Mouse (Mus musculus): ENCODE data around the gene C130074G19Rik. TPM values are rescaled to one million over a fixed set of nuclear protein-coding genes. Genes with fewer than 3 reads are reported as not detected.
A peak's percentile ranks its signal among the peaks of the same experiment; 100 is the strongest.

Gene C130074G19Rik
- total RNA-seq (2021) = 10 to 100 TPM; 41.9 to 50.0 TPM
- long read RNA-seq, experiment 1, partial matches to known transcripts = 0 of 15 reads
- long read RNA-seq, experiment 1, other reads (novel, unspliced or antisense) = 14 of 15 reads
- long read RNA-seq, experiment 2, partial matches to known transcripts = 0 of 8 reads
- long read RNA-seq, experiment 2, other reads (novel, unspliced or antisense) = 7 of 8 reads

- DNase-seq (ENCODE audit: low spot score in 2 of 2) = peak; percentile 31 to 44
Measured at GRCm38 (mm10) chr1:184882281-184883268, at the start of gene C130074G19Rik. C130074G19Rik (minus strand) TSS chr1:184883218.

GRCm38 (mm10) chr1:184931097-184931496, 48.1 kb upstream of the C130074G19Rik start:
- no peak for DNase-seq (ENCODE audit: low spot score in 2 of 2)

- no peak for DNase-seq (ENCODE audit: low spot score in 2 of 2)
Measured at GRCm38 (mm10) chr1:184928382-184928781, 45.4 kb upstream of the C130074G19Rik start.

DNA sequence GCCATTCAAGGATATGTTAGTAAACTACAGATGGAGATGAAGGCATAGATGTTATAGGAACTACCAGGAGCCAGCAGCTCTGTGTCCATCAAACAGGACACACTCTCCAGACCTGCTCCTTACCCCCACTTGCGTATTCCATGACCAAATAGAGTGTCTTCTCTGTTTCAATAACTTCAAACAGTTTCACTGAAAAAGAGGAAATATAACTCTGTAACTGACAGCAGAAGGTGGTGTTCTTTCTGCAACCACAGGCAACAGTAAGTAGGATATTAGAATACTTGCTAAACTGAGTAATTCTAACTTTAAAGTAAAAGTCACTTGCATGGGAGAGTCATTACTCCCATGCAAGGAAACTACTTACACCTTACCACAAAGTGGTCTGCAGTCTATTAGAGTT, 44.9 kb upstream of the C130074G19Rik start:
- no peak for DNase-seq (ENCODE audit: low spot score in 2 of 2)

- DNase-seq (ENCODE audit: low spot score in 2 of 2) = no peak
Measured at GRCm38 (mm10) chr1:184922824-184923223, 39.8 kb upstream of the C130074G19Rik start.

GRCm38 (mm10) chr1:184920057-184920456, 37.0 kb upstream of the C130074G19Rik start:
- no peak for DNase-seq (ENCODE audit: low spot score in 2 of 2)

DNA sequence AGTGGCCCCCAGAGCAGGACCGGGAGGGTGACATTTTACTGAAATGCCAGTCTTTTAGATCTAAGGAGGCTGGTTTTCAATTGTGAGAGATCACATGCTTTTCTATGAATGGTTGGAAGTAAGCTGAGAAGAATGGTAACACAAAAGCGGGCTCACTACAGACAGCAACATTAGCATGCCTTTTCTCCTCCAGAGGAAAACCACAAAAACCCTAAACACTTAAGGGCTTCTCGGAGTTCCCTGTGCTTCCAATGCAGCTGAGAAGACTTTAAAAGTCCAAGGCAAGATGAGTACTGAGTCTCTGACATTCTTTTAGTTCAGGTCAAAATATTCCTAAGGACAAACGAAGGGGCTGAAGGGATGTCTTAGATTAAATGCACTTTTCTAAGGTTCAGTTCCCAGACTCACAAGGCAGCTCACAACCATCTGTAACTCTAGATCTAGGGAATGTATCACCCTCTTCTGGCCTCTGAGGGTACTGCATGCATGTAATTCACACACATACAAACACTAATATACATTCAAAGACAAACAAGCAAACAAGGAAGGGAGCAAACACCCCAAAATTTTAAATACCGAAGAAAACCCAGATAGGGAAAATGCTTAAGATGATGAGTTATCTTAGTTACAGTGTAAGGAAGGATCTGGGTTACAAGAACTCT, 35.3 kb upstream of the C130074G19Rik start:
- no peak for DNase-seq (ENCODE audit: low spot score in 2 of 2)

- DNase-seq (ENCODE audit: low spot score in 2 of 2) = no peak
Measured at GRCm38 (mm10) chr1:184912336-184912735, 29.3 kb upstream of the C130074G19Rik start.

- DNase-seq (ENCODE audit: low spot score in 2 of 2) = no peak
Measured at GRCm38 (mm10) chr1:184911861-184912260, 28.8 kb upstream of the C130074G19Rik start.

- DNase-seq (ENCODE audit: low spot score in 2 of 2) = no peak
Measured at GRCm38 (mm10) chr1:184908558-184908957, 25.5 kb upstream of the C130074G19Rik start.

DNA sequence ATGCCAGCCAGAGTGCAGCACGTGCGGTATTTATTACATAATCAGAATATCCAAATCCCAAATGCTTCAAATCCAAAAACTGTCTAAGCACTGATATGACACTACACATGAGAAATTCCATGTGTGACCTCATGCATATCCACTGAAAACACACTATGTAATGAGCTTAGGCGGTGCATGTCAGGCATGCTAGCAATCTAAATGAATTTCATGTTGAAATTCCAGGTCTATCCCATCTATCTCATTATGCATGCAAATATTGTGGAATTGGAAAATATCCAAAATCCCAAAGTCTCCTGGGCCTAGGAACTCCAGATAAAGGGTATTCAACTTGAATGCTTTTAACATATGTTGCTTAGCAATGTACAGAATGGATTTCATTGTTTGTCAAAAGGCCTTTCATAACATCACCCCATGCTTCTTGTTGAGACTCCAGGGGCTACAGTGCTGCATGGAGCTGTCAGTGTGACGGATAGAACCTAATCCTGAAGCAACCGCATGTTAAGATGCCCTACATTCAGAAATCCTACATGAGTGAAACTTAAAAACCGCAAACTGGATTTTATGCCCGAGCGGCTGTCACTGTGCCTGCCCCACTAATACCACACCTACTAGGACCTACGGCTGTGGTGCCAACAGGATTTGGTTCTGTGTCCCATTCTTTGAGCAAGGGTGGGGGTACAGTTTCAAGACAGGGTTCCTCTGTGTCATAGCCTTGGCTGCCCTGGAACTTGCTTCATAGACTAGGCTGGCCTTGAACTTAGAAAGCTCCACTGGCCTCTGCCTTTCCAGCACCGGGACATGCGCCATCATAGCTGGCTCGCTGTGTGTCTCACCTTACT, 23.1 kb upstream of the C130074G19Rik start:
- DNase-seq (ENCODE audit: low spot score in 2 of 2) = no peak

DNA sequence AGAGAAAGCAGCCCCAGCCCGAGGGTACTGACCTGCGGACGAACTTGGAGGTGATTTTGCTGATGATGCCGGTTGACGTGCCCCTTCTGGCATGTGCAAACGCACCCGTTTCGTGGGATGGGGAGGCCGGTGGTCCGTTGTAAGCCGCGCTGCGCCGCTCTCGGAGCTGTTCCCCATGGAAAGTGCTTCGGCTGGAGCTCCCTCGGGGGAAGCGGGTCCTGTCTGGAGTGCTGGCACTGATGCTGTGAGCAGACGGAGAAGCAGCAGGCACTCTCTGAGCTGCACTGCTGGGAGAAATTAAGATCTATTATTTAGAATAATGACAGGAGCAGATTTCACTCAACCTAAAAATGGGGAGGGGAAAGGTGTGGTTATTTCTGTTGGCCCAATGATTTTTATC, 22.4 kb upstream of the C130074G19Rik start:
- DNase-seq (ENCODE audit: low spot score in 2 of 2) = no peak

GRCm38 (mm10) chr1:184903697-184904096, 20.7 kb upstream of the C130074G19Rik start:
- DNase-seq (ENCODE audit: low spot score in 2 of 2) = no peak

DNA sequence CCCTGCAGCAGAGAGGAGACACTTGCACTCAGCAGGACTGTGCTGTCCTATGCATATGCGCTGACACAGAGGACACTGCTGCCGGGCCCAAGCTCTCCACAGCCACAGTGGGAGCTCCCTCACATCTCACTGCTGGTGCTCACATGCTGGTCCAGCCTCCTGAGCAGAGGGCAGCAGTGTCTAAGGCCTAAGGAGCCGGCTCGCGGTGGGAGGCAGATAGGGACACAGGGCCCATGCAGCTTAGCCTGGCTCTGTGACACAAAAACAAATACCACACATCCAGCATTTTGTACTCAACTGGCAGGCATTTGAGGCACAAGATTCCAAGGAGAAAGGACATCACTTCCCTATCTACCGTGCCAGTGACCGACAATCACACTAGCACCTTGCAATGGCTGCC, 19.9 kb upstream of the C130074G19Rik start:
- DNase-seq (ENCODE audit: low spot score in 2 of 2) = no peak

GRCm38 (mm10) chr1:184897350-184897749, 14.3 kb upstream of the C130074G19Rik start:
- no peak for DNase-seq (ENCODE audit: low spot score in 2 of 2)

DNA sequence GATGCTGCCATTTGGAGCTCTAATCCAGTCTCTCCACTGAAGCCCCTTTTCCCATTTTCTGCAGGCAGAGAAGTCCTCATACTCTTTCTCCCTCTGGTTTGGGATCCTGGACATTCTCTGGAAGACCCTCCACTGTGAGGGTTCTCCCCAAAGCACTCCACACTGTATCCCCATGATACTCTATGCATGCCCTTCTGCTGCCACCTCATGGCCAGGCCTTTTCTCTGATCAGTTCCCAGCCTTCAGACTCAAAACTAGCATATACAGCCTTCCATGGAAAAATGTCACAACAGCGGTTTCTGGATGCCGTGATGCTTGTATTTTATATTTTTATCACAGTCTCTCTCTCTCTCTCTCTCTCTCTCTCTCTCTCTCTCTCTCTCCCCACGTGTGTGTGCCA, 9.0 kb upstream of the C130074G19Rik start:
- no peak for DNase-seq (ENCODE audit: low spot score in 2 of 2)

- no peak for DNase-seq (ENCODE audit: low spot score in 2 of 2)
Measured at GRCm38 (mm10) chr1:184889454-184889853, 6.4 kb upstream of the C130074G19Rik start.

- no peak for DNase-seq (ENCODE audit: low spot score in 2 of 2)
Measured at GRCm38 (mm10) chr1:184886160-184886559, 3.1 kb upstream of the C130074G19Rik start.

DNA sequence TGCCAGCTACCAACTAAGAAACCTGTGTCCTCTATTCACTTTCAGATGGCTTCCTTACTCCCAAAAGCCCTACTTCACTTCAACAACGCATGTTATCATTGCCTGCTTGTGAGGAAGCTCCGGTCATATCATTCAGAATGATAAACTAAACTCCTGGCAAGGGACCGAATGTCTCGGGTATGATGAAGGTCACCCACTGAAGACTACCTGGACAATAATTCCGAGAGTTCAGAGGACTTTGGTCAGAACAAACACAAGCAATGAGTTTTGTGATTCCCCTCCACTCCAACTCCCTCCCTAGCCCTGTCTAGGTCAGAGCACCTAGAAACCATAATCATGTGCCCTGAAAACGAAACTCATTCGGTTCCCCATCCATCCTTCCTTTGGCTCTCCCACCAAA, 1.2 kb downstream of the C130074G19Rik start:
- no peak for DNase-seq (ENCODE audit: low spot score in 2 of 2)

DNA sequence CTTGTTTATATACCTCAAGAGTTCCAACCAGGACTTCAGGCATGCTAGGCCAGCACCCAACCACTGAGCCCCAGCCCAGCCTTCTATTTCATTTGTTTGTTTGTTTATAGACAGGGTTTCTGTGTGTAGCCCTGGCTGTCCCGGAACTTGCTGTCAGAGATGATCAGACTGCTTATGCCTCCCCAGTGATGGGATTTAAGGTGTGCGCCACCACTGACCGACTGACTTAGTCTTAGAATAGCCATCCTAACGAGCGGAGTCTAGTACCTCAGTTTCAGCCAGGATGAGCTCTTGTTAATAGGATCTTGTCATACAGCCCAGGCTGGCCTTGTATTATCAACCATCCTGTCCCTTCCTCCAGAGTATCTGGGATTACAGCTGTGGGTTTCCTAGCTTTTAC, 1.8 kb downstream of the C130074G19Rik start:
- no peak for DNase-seq (ENCODE audit: low spot score in 2 of 2)

GRCm38 (mm10) chr1:184878860-184879259, 4.2 kb downstream of the C130074G19Rik start:
- DNase-seq (ENCODE audit: low spot score in 2 of 2) = peak in 1 of 2 experiments; percentile 35

All from left cerebral cortex, adult 18-20 months (tissue).